In the genomic region with DNA sequence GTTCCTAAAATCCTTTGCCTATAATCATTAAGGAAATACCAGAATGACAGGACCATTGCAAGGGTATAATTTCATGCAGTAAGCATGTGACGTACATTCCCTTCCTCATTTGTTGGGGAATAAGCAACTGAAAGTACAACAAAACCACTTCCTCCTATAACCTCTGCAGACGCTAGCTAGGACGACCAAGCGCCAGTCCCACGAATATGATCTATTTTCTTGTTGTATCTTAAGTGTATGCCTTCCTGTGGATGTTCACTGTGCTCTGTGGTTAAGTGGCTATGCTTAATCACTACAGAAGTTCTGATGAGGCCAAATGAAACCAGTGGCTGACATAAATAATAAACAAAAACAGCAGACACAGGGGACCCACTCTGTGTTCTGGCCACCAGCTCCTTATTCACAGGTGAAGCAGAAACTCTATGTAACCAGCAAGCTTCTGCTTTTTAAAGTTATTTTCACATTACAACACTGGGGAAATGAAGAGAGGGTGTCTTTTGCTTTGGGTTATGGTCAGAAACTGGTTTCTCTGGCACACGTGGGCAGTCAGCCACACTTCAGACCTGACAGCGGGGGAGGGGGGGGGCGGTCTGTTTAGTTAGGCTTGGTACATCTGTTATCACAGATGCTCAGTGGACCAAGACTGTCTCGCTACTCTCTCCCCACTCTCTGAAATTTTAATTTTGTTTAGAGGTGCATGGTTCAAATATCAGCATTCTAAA, we compare ENCODE assay signal across 10 mouse cellular contexts.
A peak's percentile ranks its signal among the peaks of the same experiment; 100 is the strongest.
DNase-seq lines count a peak whose midpoint lies in the region; ATAC-seq and TF ChIP-seq lines count a peak whose summit lies in the region.
"Had no signal": no experiment of that assay in that cellular context is flagged by ENCODE, and none has a peak within 500 bp of the region (broad histone marks: within the 10 kb centered on the region; RNA-seq: fewer than 3 reads in every experiment).

No protein-coding gene starts in this region.

- no peak for TF ChIP-seq CTCF in hindbrain, postnatal 0 days (IDR thresholded peaks at IDR 0.05; ENCODE audit: low read depth)
- no peak for TF ChIP-seq CTCF in small intestine, adult 2 months (IDR thresholded peaks at IDR 0.05; ENCODE audit: extremely low read depth, insufficient read length, insufficient replicate concordance, low read depth, low read length)

- no peak overlapping the region for H3K4me2 ChIP-seq in hindbrain, postnatal 0 days (ENCODE audit: low read depth, low read length)
- no peak overlapping the region for H3K4me2 ChIP-seq in kidney, embryonic 14.5 days (replicated peaks; ENCODE audit: low read depth, low read length)
- H3K4me2 ChIP-seq: embryonic facial prominence, embryonic 15.5 days; heart, embryonic 13.5 days had no signal

- no peak overlapping the region for H3K4me3 ChIP-seq in hindbrain, postnatal 0 days (ENCODE audit: low read length)
- no peak overlapping the region for H3K4me3 ChIP-seq in hindbrain, embryonic 10.5 days
- H3K4me3 ChIP-seq in small intestine, adult 2 months (ENCODE audit: low read depth, low read length) = no peak overlapping the region
- no peak overlapping the region for H3K4me3 ChIP-seq in kidney, embryonic 14.5 days (ENCODE audit: low read length)
- H3K4me3 ChIP-seq: embryonic facial prominence, embryonic 15.5 days; heart, embryonic 13.5 days had no signal

- no peaks in the 10 kb centered on the region for H3K4me1 ChIP-seq in hindbrain, postnatal 0 days (ENCODE audit: insufficient read depth, low read length)
- H3K4me1 ChIP-seq in hindbrain, embryonic 10.5 days (replicated peaks) = 0 out of 2 replicates have a peak, but pooled peaks cover 2% of the 10 kb centered on the region
- peaks cover 2% of the 10 kb centered on the region; the same call in 1 of the 2 replicates for H3K4me1 ChIP-seq in small intestine, adult 2 months (ENCODE audit: control insufficient read depth, insufficient read depth, insufficient read length, low read length)
- H3K4me1 ChIP-seq in kidney, embryonic 14.5 days (ENCODE audit: control insufficient read depth, insufficient read depth, low read length) = no peaks in the 10 kb centered on the region
- H3K4me1 ChIP-seq: embryonic facial prominence, embryonic 15.5 days; heart, embryonic 13.5 days had no signal

- H3K36me3 ChIP-seq in hindbrain, postnatal 0 days (ENCODE audit: insufficient read depth, low read length) = no peaks in the 10 kb centered on the region; the same call in 1 of the 2 replicates
- H3K36me3 ChIP-seq in hindbrain, embryonic 10.5 days = peaks cover 11% of the 10 kb centered on the region
- H3K36me3 ChIP-seq in small intestine, adult 2 months (ENCODE audit: control insufficient read depth, insufficient read depth, low read length) = peaks cover 16% of the 10 kb centered on the region
- peaks cover 5% of the 10 kb centered on the region; the same call in 1 of the 2 replicates for H3K36me3 ChIP-seq in kidney, embryonic 14.5 days (ENCODE audit: control insufficient read depth, insufficient read depth, low read length)

- ATAC-seq in hindbrain, postnatal 0 days = peak; percentile 69
- peak; percentile 91 for ATAC-seq in common myeloid progenitor, adult 5-6 weeks (replicated peaks; ENCODE audit: low read depth, poor library complexity, severe bottlenecking)
- no peak for ATAC-seq in kidney, embryonic 14.5 days (ENCODE audit: low FRiP score, low TSS enrichment)

- no peak overlapping the region for H3K27ac ChIP-seq in hindbrain, postnatal 0 days
- H3K27ac ChIP-seq in hindbrain, embryonic 10.5 days = no peak overlapping the region
- peak overlapping the region; percentile 55 for H3K27ac ChIP-seq in small intestine, adult 2 months (ENCODE audit: insufficient read depth, low read depth, low read length)
- no peak overlapping the region for H3K27ac ChIP-seq in kidney, embryonic 14.5 days (ENCODE audit: low read depth, low read length)
- H3K27ac ChIP-seq: embryonic facial prominence, embryonic 15.5 days; heart, embryonic 13.5 days had no signal

- no peak overlapping the region for H3K9ac ChIP-seq in hindbrain, postnatal 0 days (replicated peaks; ENCODE audit: low read length)
- no peak overlapping the region for H3K9ac ChIP-seq in kidney, embryonic 14.5 days (ENCODE audit: low read depth, low read length)
- H3K9ac ChIP-seq: embryonic facial prominence, embryonic 15.5 days; heart, embryonic 13.5 days had no signal

- H3K9me3 ChIP-seq in hindbrain, postnatal 0 days (ENCODE audit: low read length) = no peaks in the 10 kb centered on the region
- no peaks in the 10 kb centered on the region for H3K9me3 ChIP-seq in hindbrain, embryonic 10.5 days
- H3K9me3 ChIP-seq in kidney, embryonic 14.5 days (ENCODE audit: control insufficient read depth, low read length) = no peaks in the 10 kb centered on the region
- H3K9me3 ChIP-seq: embryonic facial prominence, embryonic 15.5 days; heart, embryonic 13.5 days had no signal

- H3K27me3 ChIP-seq in hindbrain, postnatal 0 days (ENCODE audit: insufficient read depth, low read length) = no peaks in the 10 kb centered on the region
- no peaks in the 10 kb centered on the region for H3K27me3 ChIP-seq in hindbrain, embryonic 10.5 days (ENCODE audit: insufficient read depth, poor library complexity, severe bottlenecking)
- H3K27me3 ChIP-seq in small intestine, adult 2 months (ENCODE audit: control insufficient read depth, insufficient read depth, low read length) = no peaks in the 10 kb centered on the region
- no peaks in the 10 kb centered on the region for H3K27me3 ChIP-seq in kidney, embryonic 14.5 days (ENCODE audit: control insufficient read depth, insufficient read depth, low read length)
- H3K27me3 ChIP-seq: embryonic facial prominence, embryonic 15.5 days; heart, embryonic 13.5 days had no signal

- TF ChIP-seq POLR2A in small intestine, adult 2 months (IDR thresholded peaks at IDR 0.05; ENCODE audit: low read depth, low read length) = no peak

- 75% methylated on average over 9 of the region's 9 CpGs for WGBS in hindbrain, postnatal 0 days
- WGBS in hindbrain, embryonic 10.5 days = 72% methylated on average over 9 of the region's 9 CpGs
- WGBS in small intestine, adult 2 months = 67% methylated on average over 9 of the region's 9 CpGs
- 74% methylated on average over 9 of the region's 9 CpGs for WGBS in kidney, embryonic 14.5 days

- peak; percentile 50 for DNase-seq in hindbrain, postnatal 0 days (ENCODE audit: low spot score)
- DNase-seq in hindbrain, embryonic 10.5 days (ENCODE audit: low spot score) = no peak
- peak; percentile 8 to 26 for DNase-seq in CD8-positive naive resting alpha-beta T cell, adult 2 months (ENCODE audit: low read depth in 2 of 2, low spot score in 2 of 2)
- DNase-seq in layer of hippocampus, adult 11-12 months (ENCODE audit: low spot score) = no peak
- no peak for DNase-seq in kidney, postnatal 36 days

Comparison
In these comparisons a context has a peak if more than half of its experiments do, and no peak if none do; other contexts are left out.
1. DNase-seq: peak in hindbrain, postnatal 0 days (single experiment) and CD8-positive naive resting alpha-beta T cell, adult 2 months (2 of 2); none in hindbrain, embryonic 10.5 days (single experiment), layer of hippocampus, adult 11-12 months (single experiment) and kidney, postnatal 36 days (0 of 2).